Mouse (Mus musculus): ENCODE results near the gene Foxp1.

DNA sequence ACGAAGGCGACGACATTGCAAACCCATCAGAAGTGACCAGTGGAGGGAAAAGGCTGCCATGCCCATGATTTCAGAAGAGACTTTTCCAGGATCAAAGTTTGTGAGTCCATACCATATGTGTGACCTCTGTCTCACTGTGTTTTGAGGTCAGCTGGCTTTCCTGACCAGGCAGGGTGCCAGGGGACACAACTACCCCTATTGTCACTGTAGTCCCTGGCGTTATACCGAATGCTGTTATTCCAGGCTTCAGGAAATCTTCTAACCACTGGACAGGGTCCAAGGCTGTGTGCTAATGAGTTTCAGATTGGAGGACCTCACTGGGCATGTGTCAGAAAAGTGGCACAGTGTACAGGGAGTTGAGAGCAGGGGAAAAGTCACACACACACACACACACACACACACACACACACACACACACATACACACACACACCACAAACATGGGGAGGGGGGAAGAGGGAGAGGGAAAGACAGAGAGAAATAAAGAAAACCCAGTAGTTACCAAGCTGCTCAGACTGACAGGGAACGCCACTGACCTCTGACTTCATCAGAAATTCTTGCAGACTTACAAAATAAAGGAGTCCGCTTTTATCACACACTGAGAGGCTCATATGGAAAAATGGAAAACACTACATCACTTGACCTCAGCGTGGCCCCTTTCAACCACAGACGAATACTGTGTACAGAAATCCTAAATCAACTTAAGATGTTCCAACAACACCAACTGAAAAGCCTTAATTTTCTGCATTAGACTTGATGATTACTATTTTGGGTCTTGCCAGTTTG is 456.8 kb downstream of the Foxp1 start:
- TF ChIP-seq CTCF (IDR thresholded peaks at IDR 0.05) = no peak
- TF ChIP-seq EP300 (IDR thresholded peaks at IDR 0.05) = 0 out of 2 replicates have a peak, but pooled peaks have one; percentile 4
